Mouse (Mus musculus) liver, adult 2 months (tissue): ENCODE measurements around the gene Itgb6.

Experiments used
- CTCF ChIP-seq: fragments of 200-500 bp; IDR thresholded peaks from 2 replicates; pipeline ENCODE4 v1.5.1; 2011; ENCODE audit warnings: low read depth, low read length, control low read depth
- POLR2A ChIP-seq: fragments of 200-500 bp; IDR thresholded peaks from 2 replicates; pipeline ENCODE4 v1.6.1; 2011; ENCODE audit warnings: low read length, control low read depth; ENCODE audit not compliant: insufficient read depth; ENCODE audit errors: extremely low read depth

DNA sequence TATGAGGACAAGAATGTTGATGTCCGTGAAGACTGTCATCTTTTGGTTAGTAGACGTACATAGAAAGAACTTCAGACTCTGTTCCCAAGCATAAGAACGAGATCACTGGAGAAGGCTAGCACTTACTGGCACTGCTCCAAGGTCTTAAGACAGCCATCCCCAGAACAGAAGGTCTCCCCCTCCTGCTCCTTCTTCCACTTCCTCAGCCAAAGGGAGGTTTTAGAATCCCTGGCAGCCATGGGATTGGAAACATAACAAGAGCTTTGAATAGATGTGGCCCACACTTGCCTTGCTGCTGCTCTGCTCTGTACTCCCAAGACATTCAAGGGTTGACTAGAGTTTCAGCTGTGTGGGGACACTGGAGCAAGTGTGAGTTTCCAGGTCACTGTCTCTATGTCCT, 63.5 kb downstream of the Itgb6 start:
- TF ChIP-seq CTCF: no peak
- no peak for TF ChIP-seq POLR2A
